Mouse (Mus musculus) stomach, postnatal 0 days (tissue): ENCODE results near the gene Rab43.

Experiments used
- CTCF ChIP-seq: IDR thresholded peaks from 2 replicates; pipeline ENCODE4 v1.5.1; 2016; ENCODE audit warnings: antibody characterized with exemption, low read depth, mild to moderate bottlenecking, moderate library complexity
- EP300 ChIP-seq: optimal IDR thresholded peaks from 2 replicates; pipeline ENCODE3; 2016; ENCODE audit warnings: antibody characterized with exemption

- TF ChIP-seq CTCF (no peak), EP300 (no peak)
These were observed 37.8 kb upstream of the Rab43 start for GRCm38 (mm10) chr6:87849780-87850154.
